8 mouse cellular contexts compared by ENCODE assay signal in the genomic region with DNA sequence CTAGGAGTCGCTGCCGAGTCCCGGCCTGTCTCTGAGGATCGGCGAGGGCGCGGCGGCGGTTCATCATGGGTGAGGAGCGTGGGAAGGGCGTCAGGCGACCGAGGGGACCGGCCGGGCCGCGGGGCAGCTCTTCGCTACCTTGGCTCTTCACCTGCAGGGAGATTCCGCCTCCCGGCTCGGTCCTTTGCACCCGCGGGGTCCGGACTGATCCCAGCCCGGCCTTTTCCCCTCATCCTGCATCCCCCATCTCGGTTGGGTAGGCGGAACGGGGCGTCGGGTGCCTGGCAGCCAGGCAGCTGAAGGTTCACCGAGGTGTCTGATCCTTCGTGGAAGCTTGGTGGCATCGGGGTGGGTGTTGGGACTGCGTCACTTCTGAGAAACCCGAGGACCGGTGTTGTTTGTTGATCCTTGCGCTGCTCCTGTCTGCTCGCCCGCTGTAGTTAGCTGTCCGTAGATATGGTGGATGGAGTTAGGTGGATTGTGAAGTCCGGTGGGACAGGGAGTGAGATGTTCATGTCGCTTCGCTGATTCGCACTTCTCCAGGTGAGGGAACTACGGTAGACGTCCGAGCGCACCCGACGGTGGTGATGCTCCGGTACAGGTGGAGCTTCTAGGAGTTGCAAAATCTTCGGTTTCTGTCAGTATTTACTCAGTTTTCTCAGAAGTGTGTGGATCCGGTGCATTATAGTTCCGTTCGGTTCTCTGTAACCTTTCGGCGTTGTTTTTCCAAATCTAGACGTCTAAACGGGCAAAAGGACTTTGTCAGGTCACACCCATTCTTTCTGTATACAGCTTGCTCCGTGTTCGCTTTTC. TPM values are rescaled to one million over a fixed set of nuclear protein-coding genes. Genes with fewer than 3 reads are reported as not detected.
A peak's percentile ranks its signal among the peaks of the same experiment; 100 is the strongest.
DNase-seq lines count a peak whose midpoint lies in the region; ATAC-seq and TF ChIP-seq lines count a peak whose summit lies in the region.

No protein-coding gene starts in this region.

- peak overlapping the region; percentile 37 for H3ac ChIP-seq in myocyte (ENCODE audit: control insufficient read depth, insufficient read length)

- 2% methylated on average over 61 of the region's 61 CpGs for WGBS in heart, postnatal 0 days
- WGBS in embryonic facial prominence, embryonic 15.5 days: 2% methylated on average over 61 of the region's 61 CpGs
- WGBS in intestine, postnatal 0 days: under 1% methylated on average over 60 of the region's 61 CpGs

- peak overlapping the region; percentile 85 for H3K4me2 ChIP-seq in heart, postnatal 0 days (ENCODE audit: low read depth, low read length)
- peak overlapping the region; percentile 77 for H3K4me2 ChIP-seq in embryonic facial prominence, embryonic 15.5 days (replicated peaks)
- H3K4me2 ChIP-seq in intestine, postnatal 0 days (replicated peaks; ENCODE audit: low read depth): peak overlapping the region; percentile 80
- H3K4me2 ChIP-seq in myocyte (ENCODE audit: low read depth): peak overlapping the region; percentile 89

- TF ChIP-seq POLR2A in myocyte (IDR thresholded peaks at IDR 0.05; ENCODE audit: insufficient read length, low read depth): no peak

- H3K36me3 ChIP-seq in heart, postnatal 0 days (replicated peaks; ENCODE audit: control insufficient read depth, insufficient read depth, low read length): peaks cover 10% of the 10 kb centered on the region
- peaks cover 3% of the 10 kb centered on the region; the same call in 1 of the 2 replicates for H3K36me3 ChIP-seq in embryonic facial prominence, embryonic 15.5 days
- H3K36me3 ChIP-seq in intestine, postnatal 0 days (ENCODE audit: control insufficient read depth, insufficient read depth): peaks cover 4% of the 10 kb centered on the region; the same call in 1 of the 2 replicates
- peaks cover 8% of the 10 kb centered on the region for H3K36me3 ChIP-seq in myocyte (ENCODE audit: control insufficient read depth, insufficient read depth)

- peak; percentile 25 for ATAC-seq in heart, postnatal 0 days (ENCODE audit: insufficient read depth, low read depth)
- peak; percentile 25 for ATAC-seq in embryonic facial prominence, embryonic 15.5 days (ENCODE audit: insufficient number of reproducible peaks, low FRiP score, low TSS enrichment, low read depth)
- ATAC-seq in intestine, postnatal 0 days: peak; percentile 10; the same call in 1 of the 2 replicates

- peak overlapping the region; percentile 89 for H3K27ac ChIP-seq in heart, postnatal 0 days (ENCODE audit: low read depth)
- H3K27ac ChIP-seq in embryonic facial prominence, embryonic 15.5 days (replicated peaks): peak overlapping the region; percentile 91
- H3K27ac ChIP-seq in intestine, postnatal 0 days (ENCODE audit: low read depth, low read length): peak overlapping the region; percentile 95

- H3K4me3 ChIP-seq in heart, postnatal 0 days (ENCODE audit: low read depth, low read length): peak overlapping the region; percentile 98
- peak overlapping the region; percentile 99 for H3K4me3 ChIP-seq in embryonic facial prominence, embryonic 15.5 days (replicated peaks)
- peak overlapping the region; percentile 100 for H3K4me3 ChIP-seq in intestine, postnatal 0 days (ENCODE audit: low read depth, low read length)
- H3K4me3 ChIP-seq in myocyte: peak overlapping the region; percentile 88

- TF ChIP-seq EP300 in heart, postnatal 0 days (IDR thresholded peaks at IDR 0.05; ENCODE audit: low read depth): no peak

- H3K79me2 ChIP-seq in myocyte (ENCODE audit: control insufficient read depth, insufficient read depth): peaks cover 46% of the 10 kb centered on the region

- no peaks in the 10 kb centered on the region for H3K9me3 ChIP-seq in heart, postnatal 0 days (replicated peaks; ENCODE audit: control insufficient read depth, low read length)
- no peaks in the 10 kb centered on the region for H3K9me3 ChIP-seq in embryonic facial prominence, embryonic 15.5 days (replicated peaks)
- H3K9me3 ChIP-seq in intestine, postnatal 0 days (ENCODE audit: control insufficient read depth): no peaks in the 10 kb centered on the region

- H3K27me3 ChIP-seq in heart, postnatal 0 days (ENCODE audit: control insufficient read depth, insufficient read depth, low read length): no peaks in the 10 kb centered on the region
- no peaks in the 10 kb centered on the region for H3K27me3 ChIP-seq in embryonic facial prominence, embryonic 15.5 days
- no peaks in the 10 kb centered on the region for H3K27me3 ChIP-seq in intestine, postnatal 0 days (replicated peaks; ENCODE audit: control insufficient read depth, insufficient read depth, low read length)
- no peaks in the 10 kb centered on the region for H3K27me3 ChIP-seq in myocyte (ENCODE audit: control insufficient read depth, insufficient read depth, insufficient read length)

- TF ChIP-seq CTCF in heart, postnatal 0 days (IDR thresholded peaks at IDR 0.05; ENCODE audit: low read depth): no peak
- peak; percentile 45 for TF ChIP-seq CTCF in intestine, postnatal 0 days (IDR thresholded peaks at IDR 0.05; ENCODE audit: low read depth)

- H3K9ac ChIP-seq in heart, postnatal 0 days (replicated peaks; ENCODE audit: low read depth, low read length): peak overlapping the region; percentile 97
- peak overlapping the region; percentile 94 for H3K9ac ChIP-seq in embryonic facial prominence, embryonic 15.5 days
- peak overlapping the region; percentile 95 for H3K9ac ChIP-seq in intestine, postnatal 0 days (ENCODE audit: low read depth, low read length)

- intact Hi-C loops in heart, postnatal 14 days (cut with DNase I): no loop called here

- peak; percentile 8 for DNase-seq in heart, postnatal 0 days (ENCODE audit: low spot score)
- DNase-seq in heart, postnatal 14 days: no peak
- peak; percentile 27 for DNase-seq in ES-CJ7 (ENCODE audit: low read depth, low spot score)
- no peak for DNase-seq in thymus, postnatal 0 days (ENCODE audit: low spot score)
- no peak for DNase-seq in ovary, adult 18-20 months (ENCODE audit: low spot score)

- H3K4me1 ChIP-seq in heart, postnatal 0 days (ENCODE audit: control insufficient read depth, insufficient read depth): peaks cover 10% of the 10 kb centered on the region; the same call in 1 of the 2 replicates
- peaks cover 14% of the 10 kb centered on the region for H3K4me1 ChIP-seq in embryonic facial prominence, embryonic 15.5 days
- no peaks in the 10 kb centered on the region; the same call in 1 of the 2 replicates for H3K4me1 ChIP-seq in intestine, postnatal 0 days (replicated peaks; ENCODE audit: control insufficient read depth, insufficient read depth, low read length)

TF ChIP-seq in myocyte, 11 proteins besides CTCF, POLR2A, EP300 and RAD21:
- TF ChIP-seq USF1 (IDR thresholded peaks at IDR 0.05; ENCODE audit: low read depth) (no peak), MYOD1 (IDR thresholded peaks at IDR 0.05; ENCODE audit: control insufficient read depth in 1 of 3, insufficient read length in 2 of 3, low read depth in 2 of 3) (peak in 1 of 3 experiments; percentile 16)

RNA-seq across cellular contexts. Expression of a gene that starts 1.0 kb away (rescaled TPM):
- total RNA-seq in heart, postnatal 0 days (2014; rRNA removed; ENCODE audit: low replicate concordance): 45.1 and 84.5 TPM in 2 replicates
- 124 and 125 TPM in 2 replicates for polyA plus RNA-seq in heart, postnatal 0 days (2015; fragmentation: Nextera tagmentation; extraction: Ambion mirVana)
- total RNA-seq in heart, postnatal 14 days (2021): 10 to 100 TPM; 76.3 to 78.2 TPM
- 210 and 225 TPM in 2 replicates for polyA plus RNA-seq in embryonic facial prominence, embryonic 15.5 days (2015; fragmentation: Nextera tagmentation; extraction: Ambion mirVana)
- polyA plus RNA-seq in intestine, postnatal 0 days (2015; fragmentation: Nextera tagmentation; extraction: Ambion mirVana): 153 and 163 TPM in 2 replicates
- 69.5 TPM for polyA plus RNA-seq in myocyte (2012; fragmentation: generic; extraction: Trizol)
- 114 and 124 TPM in 2 replicates for polyA plus RNA-seq in thymus, postnatal 0 days (2015; fragmentation: Nextera tagmentation; extraction: Ambion mirVana)

RNA-seq across cellular contexts. Expression of a gene that starts 46.9 kb away (rescaled TPM):
- total RNA-seq in heart, postnatal 0 days (2014; rRNA removed; ENCODE audit: low replicate concordance): not detected in 2 replicates
- polyA plus RNA-seq in heart, postnatal 0 days (2015; fragmentation: Nextera tagmentation; extraction: Ambion mirVana): 0.11 and 0.25 TPM in 2 replicates
- under 1 TPM in 1 of 2 experiments, not detected in 1; 0.27 TPM for total RNA-seq in heart, postnatal 14 days (2021)
- polyA plus RNA-seq in embryonic facial prominence, embryonic 15.5 days (2015; fragmentation: Nextera tagmentation; extraction: Ambion mirVana): 0.18 and 0.20 TPM in 2 replicates
- 0.20 and 0.59 TPM in 2 replicates for polyA plus RNA-seq in intestine, postnatal 0 days (2015; fragmentation: Nextera tagmentation; extraction: Ambion mirVana)
- not detected for polyA plus RNA-seq in myocyte (2012; fragmentation: generic; extraction: Trizol)
- polyA plus RNA-seq in thymus, postnatal 0 days (2015; fragmentation: Nextera tagmentation; extraction: Ambion mirVana): 12.0 and 16.3 TPM in 2 replicates

Comparison
In these comparisons a context has a peak if more than half of its experiments do, and no peak if none do; other contexts are left out.
1. DNase-seq: peak in heart, postnatal 0 days (single experiment) and ES-CJ7 (single experiment); none in heart, postnatal 14 days (0 of 2), thymus, postnatal 0 days (single experiment) and ovary, adult 18-20 months (single experiment).
2. Peak in every context shown above with its lines, with median percentiles within 50 percentile points of each other: ATAC-seq, H3K27ac ChIP-seq, H3K4me2 ChIP-seq, H3K4me3 ChIP-seq and H3K9ac ChIP-seq.